Mouse (Mus musculus) cerebellum, postnatal 10 days (tissue): ENCODE data around the gene 4922502D21Rik.
"Not testable (repeated sequence)": the region's sequence is repeated elsewhere in the genome, so short reads cannot be mapped to it uniquely, and the experiment has no call there.

Source experiments
- DNase-seq, 2 experiments: peaks; one replicate each; pipeline ENCODE4 v3.0.0; 2021; ENCODE audit warnings: mixed read lengths in 2 of 2

Gene 4922502D21Rik

DNA sequence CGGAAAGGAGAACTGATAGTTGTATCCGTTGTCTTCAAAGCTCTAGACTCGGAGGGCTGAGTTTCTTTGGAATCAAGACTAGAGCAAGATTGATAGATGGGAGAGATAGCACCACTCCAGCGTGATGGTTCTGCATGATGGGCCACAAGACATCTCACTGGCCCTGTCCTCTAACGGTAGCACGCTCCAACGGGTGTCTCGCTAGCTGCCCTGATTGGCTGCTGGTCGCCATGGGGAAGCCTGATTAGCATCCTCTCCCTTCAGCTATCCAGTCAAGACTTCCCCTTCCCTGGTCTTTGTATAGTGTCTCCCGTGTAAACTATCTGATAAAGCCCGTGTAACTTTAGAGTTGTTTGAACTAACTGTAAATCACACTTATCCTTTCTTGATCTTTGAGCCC, at the start of gene 4922502D21Rik:
TSS of gene 4922502D21Rik (minus strand) at position 187 of the 400 bp plus-strand sequence.
- DNase-seq, result no peak

DNA sequence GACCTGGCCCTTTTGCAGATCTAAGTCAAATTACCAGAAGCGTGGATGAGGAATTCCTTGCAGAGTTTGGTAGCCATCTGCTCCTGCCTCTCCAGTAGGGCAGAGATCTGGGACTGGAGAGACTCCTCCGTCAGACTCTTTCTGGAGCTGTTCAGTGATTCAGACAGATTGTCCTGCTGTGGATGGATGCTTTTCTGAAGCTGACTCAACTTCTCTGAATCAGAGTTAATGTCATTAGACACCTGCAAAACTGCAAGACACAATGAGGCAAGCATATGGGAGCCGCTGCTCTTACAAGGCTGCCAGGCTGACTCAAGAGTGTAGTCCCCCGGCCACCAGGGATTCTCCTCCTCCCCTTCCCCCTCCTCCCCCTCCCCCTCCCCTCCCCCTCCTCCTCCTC, 48.9 kb upstream of the 4922502D21Rik start:
- peak; percentile 7 to 20 for DNase-seq

DNA sequence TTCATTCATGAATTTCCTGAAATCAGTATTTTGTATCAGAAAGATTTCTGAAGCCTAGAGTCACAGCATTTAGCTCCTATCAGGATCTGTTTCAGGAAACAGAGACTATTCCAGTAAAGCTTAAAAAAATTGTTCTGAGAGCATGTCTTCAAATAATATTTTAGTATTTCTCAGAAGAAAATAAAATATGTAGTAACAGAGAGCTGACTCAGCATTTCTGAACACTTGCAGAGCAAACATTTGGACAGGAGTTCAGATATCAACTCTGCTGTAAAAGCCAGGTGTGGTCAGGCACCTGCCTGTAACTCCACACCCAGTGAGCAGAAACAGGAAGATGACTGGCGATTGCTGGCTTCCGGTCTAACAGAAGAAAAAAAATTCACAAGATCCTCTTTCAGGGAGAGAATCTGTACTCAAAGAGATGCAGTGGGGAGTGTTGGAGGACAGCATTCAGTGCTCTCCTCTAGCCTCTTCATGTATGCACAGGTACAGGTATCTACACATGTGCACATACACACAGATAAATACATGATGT, 43.4 kb upstream of the 4922502D21Rik start:
- no peak for DNase-seq

DNA sequence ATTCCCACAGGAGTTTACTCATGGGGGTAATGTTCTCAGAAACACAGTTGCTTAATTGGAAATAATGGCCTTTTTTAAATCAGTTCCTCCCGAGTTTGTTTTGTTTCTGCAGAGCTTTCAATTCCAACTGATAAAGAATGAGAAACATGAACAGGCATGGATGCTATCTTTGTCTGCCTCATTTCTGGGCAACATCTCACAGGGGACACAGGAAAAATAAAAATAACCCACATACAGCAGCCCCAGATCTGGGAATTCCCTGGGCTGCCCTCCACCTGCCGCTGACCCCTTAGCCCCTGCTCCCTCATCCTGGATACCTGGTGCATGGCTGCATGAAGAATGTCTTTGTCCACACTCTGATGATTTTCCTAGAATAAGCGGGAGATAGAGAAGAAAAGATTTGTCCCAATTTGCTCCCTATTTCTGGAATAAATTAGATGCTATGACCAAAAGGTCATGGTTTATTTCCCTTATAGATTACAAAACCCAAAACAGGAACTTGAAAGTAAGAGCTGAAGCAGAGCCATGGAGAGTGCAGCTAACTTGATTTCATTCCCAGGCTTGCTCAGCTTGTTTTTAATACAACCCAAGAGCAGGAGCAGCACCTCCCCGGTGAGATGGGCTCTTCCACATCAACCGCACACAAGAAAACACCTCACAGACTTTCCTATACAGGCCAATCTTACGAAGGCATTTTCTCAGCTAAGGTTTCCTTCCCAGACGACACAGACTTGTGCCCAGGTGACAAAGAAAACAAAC, 38.0 kb upstream of the 4922502D21Rik start:
- DNase-seq, result no peak

DNA sequence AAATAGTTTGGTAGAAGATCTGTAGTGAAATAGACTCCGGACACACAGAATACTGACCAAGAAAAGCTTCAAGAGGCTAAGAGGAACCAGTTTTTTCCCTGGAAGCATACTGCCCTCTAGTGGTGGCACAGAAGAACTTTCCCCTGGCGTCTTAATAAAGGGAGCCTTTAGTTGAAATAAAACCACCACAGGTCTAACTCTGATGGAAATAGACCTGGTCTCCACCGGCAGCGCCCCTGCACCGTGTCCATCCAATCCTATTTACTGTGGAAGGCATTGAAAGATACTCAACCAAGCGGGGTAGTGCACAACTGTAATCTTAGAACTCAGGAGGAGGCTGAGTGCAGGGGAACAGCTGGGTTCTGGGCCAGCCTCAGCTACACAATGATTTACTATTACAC, 34.4 kb upstream of the 4922502D21Rik start:
- DNase-seq, result peak; percentile 73 to 84

DNA sequence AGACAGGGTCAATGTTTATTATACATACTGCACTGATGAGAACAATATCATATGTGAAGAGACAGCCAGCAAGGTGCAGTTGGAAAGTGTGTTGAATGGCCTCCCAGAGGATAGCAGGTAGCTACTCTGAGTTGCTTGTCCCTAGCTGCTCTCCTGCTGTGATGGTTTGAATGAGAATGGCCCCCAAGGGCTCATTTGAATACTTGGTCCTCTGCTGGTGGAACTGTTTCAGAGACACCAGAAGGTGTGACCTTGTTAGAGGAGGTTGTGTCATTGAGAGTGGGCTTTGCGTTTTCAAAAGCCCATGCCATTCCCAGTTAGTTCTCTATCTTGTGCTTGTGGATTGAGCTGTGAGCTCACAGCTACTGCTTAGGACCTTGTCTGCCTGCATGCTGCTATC, 32.3 kb upstream of the 4922502D21Rik start:
- DNase-seq, result no peak

DNA sequence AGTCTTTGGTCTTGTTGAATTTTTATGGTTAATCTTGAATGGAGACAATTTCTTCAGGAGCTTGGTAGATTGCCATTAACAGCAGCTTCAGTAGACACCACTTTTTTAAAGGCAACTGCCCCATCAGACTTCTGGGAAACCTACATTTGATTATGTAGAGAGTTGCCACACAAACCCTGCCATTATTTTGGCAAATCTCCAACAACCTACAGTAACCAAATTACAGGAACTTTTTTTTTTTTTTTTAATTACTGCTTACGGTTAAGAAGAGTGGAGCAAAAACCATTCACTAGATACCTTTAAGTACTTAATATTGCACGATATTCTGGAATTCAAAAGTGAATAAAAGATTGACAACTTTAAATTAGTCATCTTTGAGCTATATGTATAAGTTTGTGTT, 27.9 kb upstream of the 4922502D21Rik start:
- DNase-seq, result no peak

DNA sequence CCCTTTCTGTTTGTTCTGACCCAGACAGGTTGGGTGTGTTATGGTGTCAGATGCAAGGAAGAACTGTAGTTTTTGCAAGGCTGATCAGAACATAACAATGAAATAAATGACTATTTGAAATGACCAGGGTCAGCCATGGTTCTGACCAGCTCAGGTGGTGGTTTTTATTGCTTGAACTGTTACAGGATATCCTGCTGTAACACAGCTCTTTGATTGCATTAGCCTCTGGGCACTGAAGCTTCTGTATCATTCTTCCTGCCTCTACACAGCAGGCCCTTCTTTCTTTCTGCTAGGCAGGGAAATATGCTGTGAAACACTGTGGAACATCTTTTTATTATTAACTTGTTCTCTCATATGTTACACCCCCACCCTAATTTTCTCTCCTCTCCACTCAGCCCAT, 24.8 kb upstream of the 4922502D21Rik start:
- no peak for DNase-seq

DNA sequence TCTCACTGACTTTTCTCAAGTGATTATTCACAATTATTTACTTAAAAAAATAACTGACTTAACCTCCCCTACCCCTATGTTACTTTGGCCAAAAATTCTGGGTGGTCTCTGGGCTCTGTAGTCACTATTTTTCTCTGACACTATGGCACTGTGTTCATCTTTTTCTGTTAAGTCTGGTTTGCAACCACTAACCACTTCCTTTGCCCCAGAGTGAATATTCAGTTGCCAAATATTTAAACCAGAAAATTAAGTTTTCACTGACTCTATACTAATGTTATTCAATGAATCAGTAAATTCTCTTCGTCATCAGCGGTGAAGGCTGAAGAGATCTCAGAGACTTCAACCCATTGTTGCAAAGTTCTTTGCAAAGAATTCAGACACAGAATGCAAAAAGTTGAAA, 24.2 kb upstream of the 4922502D21Rik start:
- DNase-seq, result no peak

DNA sequence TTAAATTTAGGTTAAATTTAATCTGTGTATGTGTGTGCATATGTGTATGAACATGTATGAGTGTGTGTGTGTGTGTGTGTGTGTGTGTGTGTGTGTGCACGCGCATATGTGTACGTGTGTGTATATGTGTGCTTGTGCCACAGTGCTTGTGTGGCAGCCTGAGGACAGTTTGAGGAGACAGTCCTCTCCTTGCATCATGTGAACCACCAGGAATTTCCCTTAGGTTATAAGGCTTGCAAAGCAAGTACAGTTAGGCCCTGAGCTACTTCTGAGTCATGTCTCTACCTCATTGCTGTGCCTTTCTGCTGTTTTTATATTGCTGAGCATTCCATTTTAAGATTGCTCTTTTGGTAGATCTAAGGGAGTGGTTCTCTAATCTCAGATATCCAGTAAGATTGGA, 19.5 kb upstream of the 4922502D21Rik start:
- DNase-seq, result no peak

DNA sequence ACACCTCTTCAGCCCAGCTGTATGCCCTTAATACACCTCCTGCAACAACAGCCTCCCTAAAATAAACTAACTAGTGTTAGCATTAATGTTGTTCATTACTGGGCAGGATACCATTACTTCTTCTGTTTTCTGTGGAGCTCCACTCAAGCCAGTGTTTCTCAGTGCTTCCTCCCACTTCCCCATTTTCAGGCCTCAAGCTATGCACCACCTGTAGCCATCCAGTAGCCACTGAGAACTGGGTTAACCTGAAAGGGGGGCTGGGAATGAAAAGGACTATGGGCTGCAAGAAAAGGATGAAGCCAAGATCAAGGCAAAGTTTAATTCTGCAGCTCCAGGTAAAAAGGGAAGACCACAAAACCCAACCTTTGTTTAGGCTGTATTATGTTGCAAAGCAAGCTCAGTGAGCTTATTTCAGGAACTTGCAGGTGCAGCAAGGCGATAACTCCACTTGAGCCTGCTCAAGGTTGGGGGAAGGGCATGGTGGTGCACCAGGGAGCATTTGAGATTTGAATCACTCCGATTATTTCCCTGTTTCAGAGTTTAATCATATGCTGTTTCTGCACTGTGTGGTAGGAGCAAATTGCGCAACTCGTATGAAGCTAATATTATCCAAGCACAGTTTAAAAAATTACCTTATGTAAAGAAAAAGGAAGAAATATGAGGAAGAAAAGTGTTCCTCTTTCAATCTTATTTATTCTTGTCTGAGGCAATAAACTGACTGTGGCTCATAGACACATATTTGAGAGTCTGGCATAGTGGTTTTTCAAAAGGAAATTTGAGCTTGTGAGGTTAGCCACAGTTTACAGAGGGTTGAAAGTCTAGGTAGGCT, 18.1 kb upstream of the 4922502D21Rik start:
- DNase-seq, result no peak

DNA sequence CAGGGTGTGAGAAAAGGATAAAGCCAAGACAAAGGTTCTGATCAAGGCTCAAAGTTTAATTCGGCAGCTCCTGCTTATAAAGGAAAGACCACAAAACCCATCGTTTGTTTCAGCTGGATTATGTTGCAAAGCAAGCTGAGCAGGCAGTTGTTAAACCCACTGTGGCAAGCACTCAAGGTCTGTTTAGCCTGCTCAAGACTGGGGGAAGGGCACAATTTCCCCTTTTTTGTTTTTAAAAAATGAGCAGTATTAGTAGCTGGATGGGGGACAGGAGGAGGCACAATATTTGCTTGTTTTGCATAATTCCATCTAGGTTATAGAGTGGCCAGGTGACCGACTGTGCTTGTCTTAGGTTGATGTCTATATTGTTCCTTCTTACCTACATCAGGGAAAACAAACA, 12.8 kb upstream of the 4922502D21Rik start:
- DNase-seq, result no peak

DNA sequence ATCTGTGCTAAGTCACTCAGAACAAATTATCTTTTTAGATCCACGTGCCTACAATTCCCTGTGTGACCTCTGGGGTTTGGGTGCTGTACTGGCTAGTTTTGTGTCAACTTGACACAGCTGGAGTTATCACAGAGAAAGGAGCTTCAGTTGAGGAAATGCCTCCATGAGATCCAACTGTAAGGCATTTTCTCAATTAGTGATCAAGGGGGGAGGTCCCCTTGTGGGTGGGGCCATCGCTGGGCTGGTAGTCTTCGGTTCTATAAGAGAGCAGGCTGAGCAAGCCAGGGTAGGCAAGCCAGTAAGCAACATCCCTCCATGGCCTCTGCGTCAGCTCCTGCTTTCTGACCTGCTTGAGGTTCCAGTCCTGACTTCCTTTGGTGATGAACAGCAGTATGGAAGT, 10.8 kb upstream of the 4922502D21Rik start, which contains the start of gene Clec12a:
TSS of gene Clec12a (plus strand) at position 301 of the 400 bp plus-strand sequence.
- not testable (repeated sequence) for DNase-seq

DNA sequence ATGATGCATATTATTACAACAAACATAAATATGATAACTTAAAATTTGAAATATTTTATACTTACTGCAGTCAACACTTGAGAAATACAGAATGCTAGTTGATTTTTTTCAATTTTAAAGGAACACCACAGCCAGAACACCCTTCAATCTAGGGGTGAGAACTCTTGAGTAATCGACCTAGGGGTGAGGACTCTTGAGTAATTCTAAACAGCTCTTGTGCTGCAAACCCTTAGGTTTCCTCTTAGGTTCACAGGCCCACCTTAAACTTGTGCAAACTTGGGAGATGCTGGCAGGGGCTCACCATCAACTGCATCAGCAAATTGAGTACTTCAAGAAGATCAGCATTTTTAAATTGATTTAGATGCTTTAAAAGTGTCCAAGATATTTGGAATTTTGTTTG, 6.2 kb upstream of the 4922502D21Rik start:
- DNase-seq, result no peak

DNA sequence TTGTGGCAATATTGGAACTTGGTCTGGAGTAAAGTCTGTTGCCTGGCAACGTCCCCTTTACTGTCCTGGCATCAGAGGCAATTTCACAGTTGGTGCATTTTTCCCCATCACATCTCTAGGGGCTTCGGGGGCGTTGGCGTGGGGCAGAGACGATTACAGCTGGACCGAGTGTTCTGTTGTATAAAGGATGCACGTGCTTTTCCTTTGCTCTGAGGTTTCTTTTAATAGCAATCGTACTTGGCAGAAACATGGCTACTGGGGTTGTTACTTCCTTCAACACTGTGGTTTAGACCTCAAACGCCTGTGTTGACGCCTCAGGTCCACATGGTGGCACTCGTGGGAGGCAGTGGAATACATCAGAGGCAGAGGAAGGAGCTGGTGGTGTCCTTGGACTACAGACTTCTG, 2.1 kb upstream of the 4922502D21Rik start:
- DNase-seq, result peak; percentile 65 to 72

DNA sequence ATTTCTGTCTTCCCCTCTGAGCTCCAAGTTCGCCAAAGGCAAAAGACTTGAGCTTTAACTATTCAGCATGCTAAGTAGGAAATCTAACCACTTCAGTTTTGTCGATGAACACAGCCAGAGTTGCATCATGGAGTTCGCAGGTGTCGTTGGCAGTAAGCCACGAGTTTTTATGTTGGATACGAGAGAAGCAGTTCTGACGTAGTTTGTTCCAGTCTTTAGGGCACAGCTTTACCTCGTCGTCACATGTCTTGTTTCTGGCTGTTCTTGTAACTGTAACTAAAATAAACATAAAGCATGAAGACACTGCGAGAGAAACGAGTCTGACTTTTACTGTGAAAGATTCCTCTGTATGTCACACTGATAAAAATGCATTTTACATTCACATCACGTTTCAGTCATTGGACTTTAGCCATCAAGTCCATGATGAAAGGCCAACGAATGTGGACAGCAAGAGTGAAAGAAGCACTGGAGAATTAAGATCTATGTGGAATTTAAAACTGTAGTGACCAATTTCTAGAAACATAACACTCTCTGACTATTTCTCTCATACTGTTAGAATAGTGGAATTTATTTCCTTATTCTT, 4.9 kb downstream of the 4922502D21Rik start:
- DNase-seq, result peak; percentile 43 to 50

DNA sequence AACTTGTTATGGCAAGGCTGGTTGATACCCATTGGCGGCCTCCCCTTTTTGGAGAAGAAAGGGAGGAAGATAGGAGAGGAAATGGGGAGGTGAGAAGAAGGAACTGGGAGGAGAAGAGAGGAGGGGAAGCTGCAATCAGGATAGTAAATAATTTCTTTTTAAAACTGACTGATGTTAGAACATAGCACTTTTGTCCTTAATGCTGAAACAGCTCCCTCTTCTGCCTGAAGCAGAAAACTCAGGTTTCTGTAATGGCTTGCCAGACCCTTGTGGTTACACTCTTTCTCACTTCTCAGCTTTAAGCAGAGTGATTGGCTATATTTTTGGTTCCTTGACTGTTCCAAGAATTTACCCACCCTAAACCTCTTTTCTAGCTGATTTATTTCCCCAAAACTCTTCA, 5.6 kb downstream of the 4922502D21Rik start:
- DNase-seq, result peak; percentile 4 to 5

DNA sequence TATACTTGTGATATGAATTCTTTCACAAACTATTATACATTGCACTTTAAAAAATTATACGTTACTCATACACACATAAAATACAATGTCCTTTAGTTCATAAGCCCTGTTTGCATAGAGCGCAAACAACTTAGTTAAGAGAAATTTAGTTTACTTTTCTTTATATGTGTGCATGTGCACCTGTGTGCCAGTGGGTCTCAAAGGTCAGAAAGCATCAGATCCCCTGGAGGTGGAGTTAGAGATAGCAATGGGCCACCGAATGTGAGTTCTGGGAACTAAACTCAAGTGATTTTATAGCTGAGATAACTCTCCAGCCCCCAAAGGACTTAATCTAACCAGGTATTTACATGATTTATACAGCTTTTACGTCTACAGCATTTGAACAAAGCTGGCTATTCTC, 12.3 kb downstream of the 4922502D21Rik start:
- DNase-seq, result no peak

DNA sequence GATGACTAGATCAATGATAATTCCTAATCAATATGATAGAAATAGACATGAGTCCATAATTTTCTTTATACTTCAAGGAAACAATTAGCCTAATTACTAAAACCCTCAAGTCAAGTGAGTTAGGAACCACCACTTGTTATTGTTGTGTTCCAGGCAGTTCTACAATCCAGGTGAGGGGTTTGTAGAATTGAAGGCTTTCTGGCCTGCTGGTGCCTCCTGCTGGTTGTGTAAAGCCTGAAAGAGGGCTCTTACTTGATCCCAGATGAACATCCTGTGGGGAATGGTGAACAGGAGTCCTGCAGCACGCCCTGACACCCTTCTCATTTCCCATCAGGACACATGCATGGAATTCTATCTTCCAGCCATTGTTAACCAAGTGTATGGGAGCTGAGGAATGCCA, 13.2 kb downstream of the 4922502D21Rik start:
- no peak for DNase-seq

DNA sequence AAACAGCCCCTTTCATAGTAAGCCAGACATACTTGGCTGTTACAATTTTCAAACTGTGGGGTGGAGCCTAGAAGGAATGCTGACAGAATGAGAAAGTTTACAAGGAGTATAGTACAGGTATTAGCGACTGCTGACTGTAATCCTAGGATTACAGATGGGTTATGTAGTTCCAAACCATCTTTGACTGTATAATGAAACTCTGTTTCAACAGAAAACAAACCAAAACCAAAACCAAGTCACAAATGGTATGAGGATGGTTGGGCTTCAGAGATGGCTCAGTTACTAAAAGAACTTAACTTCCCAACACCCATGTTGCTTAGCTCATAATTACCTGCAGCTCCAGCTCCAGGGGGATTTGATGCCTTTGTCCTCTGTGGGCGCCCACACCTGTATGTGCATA, 15.1 kb downstream of the 4922502D21Rik start:
- no peak for DNase-seq

DNA sequence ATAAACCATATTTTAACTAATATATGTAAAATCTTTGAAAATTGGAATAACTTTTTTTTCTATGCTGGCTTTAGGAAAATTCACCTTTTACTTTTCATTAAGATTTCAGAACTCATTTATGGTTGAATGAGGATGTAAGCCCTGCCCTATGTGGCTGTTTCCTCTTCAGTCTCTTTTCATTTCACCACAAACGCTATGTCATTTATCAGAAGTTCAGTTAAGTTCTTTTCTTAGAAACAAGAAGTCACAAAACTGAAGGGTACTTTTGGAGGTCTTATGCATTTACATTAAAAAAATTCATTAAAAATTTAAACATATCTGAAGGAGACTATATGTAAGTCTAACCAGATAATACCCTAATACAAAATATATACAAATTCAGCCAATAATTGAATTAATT, 15.9 kb downstream of the 4922502D21Rik start:
- no peak for DNase-seq

DNA sequence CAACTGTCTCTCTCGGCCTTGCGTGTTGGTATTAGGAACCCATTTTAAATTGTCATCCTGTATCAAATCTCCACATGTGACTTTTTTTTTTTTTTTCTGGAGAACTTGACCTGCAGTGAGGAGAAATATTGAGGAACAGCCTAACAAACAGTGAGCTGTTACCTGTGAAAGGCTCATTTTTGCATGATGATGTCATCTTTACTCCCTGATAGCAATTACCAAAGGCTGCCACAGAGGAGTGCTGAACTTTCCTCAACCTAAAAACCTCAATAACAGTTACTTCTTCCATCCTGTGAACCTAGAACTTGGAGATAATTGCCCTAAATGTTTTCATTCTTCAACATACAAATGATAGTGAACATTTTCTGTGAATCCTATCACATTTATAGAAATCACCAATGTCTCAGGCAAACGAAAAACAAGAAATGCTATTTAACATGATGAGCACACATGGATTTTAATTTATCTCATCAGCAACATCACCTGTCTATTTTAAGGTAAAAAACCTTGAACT, 16.9 kb downstream of the 4922502D21Rik start:
- DNase-seq, result no peak

DNA sequence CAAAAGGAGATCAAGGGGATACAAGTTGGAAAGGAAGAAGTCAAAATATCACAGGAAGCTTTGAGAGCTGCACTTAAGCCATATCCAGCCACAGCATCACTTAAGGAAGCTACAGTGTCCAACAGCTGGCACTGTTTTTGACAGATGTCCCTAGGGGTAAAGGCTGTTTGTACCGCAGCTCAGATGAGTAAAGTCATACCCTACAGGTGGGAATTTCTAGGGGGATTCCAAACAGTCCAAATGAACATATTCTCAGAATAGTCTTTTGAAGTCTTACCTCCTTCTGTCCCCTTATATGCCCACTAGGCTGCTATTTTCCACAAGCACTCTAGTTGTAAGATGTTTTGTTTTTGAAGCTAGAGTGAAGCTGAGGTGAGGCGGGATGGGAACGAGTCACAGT, 19.1 kb downstream of the 4922502D21Rik start:
- DNase-seq, result no peak
